Mouse (Mus musculus): ENCODE measurements at regions not wholly inside any gene's neighbourhood (a gene's known extent, or its start where the extent isn't known, plus 50 kb on each side); places are given as distances from the start of the nearest gene placed in this dataset.

DNA sequence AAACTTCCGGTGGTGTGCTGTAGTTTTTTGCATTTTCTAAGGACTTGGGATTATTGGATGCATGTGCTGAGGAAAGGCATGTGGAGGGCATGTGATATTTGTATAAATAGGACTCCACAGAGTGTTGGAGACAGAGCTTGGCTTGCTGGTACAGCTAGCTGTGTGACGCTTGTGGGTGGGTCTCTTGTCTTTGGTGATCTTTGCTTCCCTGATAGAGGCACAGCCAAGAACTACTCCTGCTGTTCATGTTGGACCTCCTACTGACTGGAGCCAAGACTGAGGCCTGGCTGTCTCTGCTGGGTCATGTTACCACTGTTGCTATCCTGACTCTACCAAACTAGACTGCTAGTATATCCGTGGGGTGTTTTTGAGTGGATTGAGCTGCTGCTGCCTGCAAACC lies 103.1 kb upstream of the Syndig1 start:
- CTCF ChIA-PET: no interaction called here

- CTCF ChIA-PET: no interaction called here
Observed at GRCm38 (mm10) chr2:149737837-149738236, 91.2 kb upstream of the Syndig1 start.

GRCm38 (mm10) chr2:149739886-149740285 lies 89.1 kb upstream of the Syndig1 start:
- CTCF ChIA-PET: no interaction called here

GRCm38 (mm10) chr2:149742661-149743060 lies 86.3 kb upstream of the Syndig1 start:
- CTCF ChIA-PET: no interaction called here

- CTCF ChIA-PET: no interaction called here
Observed at GRCm38 (mm10) chr2:149748240-149748822, 80.7 kb upstream of the Syndig1 start.

DNA sequence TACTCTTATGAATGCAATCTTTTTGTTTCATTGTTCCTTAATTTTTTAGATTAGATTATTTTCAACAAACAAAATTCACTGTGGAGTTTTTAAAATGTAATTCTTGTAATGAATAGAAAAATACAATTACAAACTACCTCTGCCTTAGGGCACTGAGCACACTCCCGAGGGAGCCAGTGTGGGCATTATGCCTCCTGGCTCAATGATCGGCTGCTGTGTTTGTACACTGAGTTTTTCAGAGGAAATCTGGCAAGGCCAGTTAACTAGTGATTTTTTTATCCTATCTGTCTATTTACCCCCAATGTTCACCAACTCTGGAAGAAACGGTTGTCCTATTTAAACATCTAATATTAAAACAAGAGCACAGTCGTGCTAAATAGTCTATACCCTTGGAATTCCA lies 69.9 kb upstream of the Syndig1 start:
- CTCF ChIA-PET: no interaction called here

GRCm38 (mm10) chr2:149763864-149764263 lies 65.1 kb upstream of the Syndig1 start:
- CTCF ChIA-PET: no interaction called here

DNA sequence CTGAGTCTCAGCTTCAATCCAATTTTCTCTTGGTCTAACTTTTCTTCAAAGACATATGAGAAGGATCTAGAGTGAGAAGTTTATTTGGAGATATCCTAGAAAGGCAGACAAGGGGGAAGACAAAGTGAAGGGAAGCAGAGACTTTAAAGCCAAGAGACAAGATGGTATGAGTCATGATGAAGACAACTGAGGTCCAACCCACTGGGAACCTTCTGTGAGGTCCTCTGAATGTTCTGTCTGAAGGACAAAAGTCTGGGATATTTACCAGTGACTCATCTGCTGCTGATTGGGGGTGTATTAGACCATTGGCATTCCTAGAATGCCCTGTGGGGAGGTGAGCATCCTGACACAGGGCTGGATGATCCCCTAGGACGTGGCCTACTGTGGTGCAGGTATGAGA lies 61.0 kb upstream of the Syndig1 start:
- CTCF ChIA-PET: no interaction called here

GRCm38 (mm10) chr2:149768551-149768950 lies 60.5 kb upstream of the Syndig1 start:
- CTCF ChIA-PET: no interaction called here

DNA sequence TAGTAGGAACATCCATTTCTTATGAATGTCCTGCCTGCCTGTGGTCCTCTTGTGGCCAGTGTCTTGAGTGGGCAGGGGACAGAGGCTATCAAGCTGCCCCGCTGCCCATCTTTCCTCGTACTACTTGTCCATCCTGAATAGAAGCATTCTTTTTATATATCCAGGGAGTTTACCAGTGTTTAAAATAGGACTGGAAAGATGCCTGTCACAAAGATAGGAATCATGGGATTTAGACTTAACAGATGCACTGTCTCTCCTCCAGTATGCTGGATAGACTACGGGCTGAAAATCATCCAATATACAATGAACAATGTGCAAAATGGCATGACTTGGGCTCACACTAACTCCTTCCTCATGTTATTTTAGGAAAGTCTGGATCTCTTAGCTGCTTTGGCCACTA lies 51.7 kb upstream of the Syndig1 start:
- CTCF ChIA-PET: no interaction called here

Data from spleen, embryonic (tissue).